8 mouse cellular contexts compared by ENCODE assay signal in genomic region chr8:3514681-3515247, GRCm38 (mm10). TPM values are rescaled to one million over a fixed set of nuclear protein-coding genes. Genes with fewer than 3 reads are reported as not detected.
DNase-seq lines count a peak whose midpoint lies in the region; ATAC-seq lines count a peak whose summit lies in the region.

No protein-coding gene starts in this region.

- no peak for ATAC-seq in hindbrain, embryonic 14.5 days (ENCODE audit: low FRiP score)

- whole genome bisulfite sequencing in hindbrain, embryonic 14.5 days, result 35% methylated on average over 13 of the region's 13 CpGs
- WGBS in midbrain, embryonic 10.5 days, result 38% methylated on average over 13 of the region's 13 CpGs

- no peaks in the 10 kb centered on the region for H3K27me3 ChIP-seq in hindbrain, embryonic 14.5 days (ENCODE audit: control insufficient read depth, insufficient read depth, low read length)
- H3K27me3 ChIP-seq in midbrain, embryonic 10.5 days (ENCODE audit: low read depth, poor library complexity, severe bottlenecking), result no peaks in the 10 kb centered on the region

- peak overlapping the region; percentile 71 for H3K4me3 ChIP-seq in brown adipose tissue, adult 24 weeks (ENCODE audit: insufficient read depth, low read depth, low read length)
- peak overlapping the region; percentile 54 for H3K4me3 ChIP-seq in hindbrain, embryonic 14.5 days (replicated peaks; ENCODE audit: low read length)
- H3K4me3 ChIP-seq in midbrain, embryonic 10.5 days, result peak overlapping the region; percentile 65

- peak overlapping the region; percentile 71 for H3K27ac ChIP-seq in brown adipose tissue, adult 24 weeks (replicated peaks; ENCODE audit: low read depth, low read length)
- peak overlapping the region; percentile 82 for H3K27ac ChIP-seq in hindbrain, embryonic 14.5 days
- H3K27ac ChIP-seq in midbrain, embryonic 10.5 days (replicated peaks), result peak overlapping the region; percentile 78

- peaks cover 43% of the 10 kb centered on the region for H3K36me3 ChIP-seq in hindbrain, embryonic 14.5 days (replicated peaks; ENCODE audit: control insufficient read depth, insufficient read depth)
- H3K36me3 ChIP-seq in midbrain, embryonic 10.5 days, result peaks cover 49% of the 10 kb centered on the region

- H3K4me2 ChIP-seq in hindbrain, embryonic 14.5 days (replicated peaks), result peak overlapping the region; percentile 86

- H3K4me1 ChIP-seq in brown adipose tissue, adult 24 weeks (ENCODE audit: control insufficient read depth, insufficient read depth, insufficient read length, low read length), result peaks cover 4% of the 10 kb centered on the region; the same call in 1 of the 2 replicates
- 0 out of 2 replicates have a peak, but pooled peaks cover 11% of the 10 kb centered on the region for H3K4me1 ChIP-seq in hindbrain, embryonic 14.5 days (replicated peaks; ENCODE audit: control insufficient read depth, insufficient read depth, low read length)
- peaks cover 23% of the 10 kb centered on the region for H3K4me1 ChIP-seq in midbrain, embryonic 10.5 days

- intact Hi-C loops in left cerebral cortex, postnatal 36 days (cut with DNase I), result loop anchor here (10.0 kb wide), 1 partner anchor 240 kb away; the partner anchor contains the start of gene Insr

- H3K9ac ChIP-seq in hindbrain, embryonic 14.5 days, result peak overlapping the region; percentile 63

- no peaks in the 10 kb centered on the region for H3K9me3 ChIP-seq in hindbrain, embryonic 14.5 days (ENCODE audit: control insufficient read depth, low read length)
- H3K9me3 ChIP-seq in midbrain, embryonic 10.5 days (replicated peaks), result no peaks in the 10 kb centered on the region

- peak; percentile 94 for DNase-seq in heart, adult 11 months
- DNase-seq in heart, adult 18-20 months, result no peak
- no peak for DNase-seq in hindbrain, embryonic 14.5 days (ENCODE audit: low spot score)
- no peak for DNase-seq in midbrain, embryonic 10.5 days (ENCODE audit: low spot score)
- no peak for DNase-seq in left cerebral cortex, postnatal 36 days (ENCODE audit: low spot score in 2 of 2)
- no peak for DNase-seq in urinary bladder, adult 2 months (ENCODE audit: low spot score)
- no peak for DNase-seq in thymus, postnatal 0 days (ENCODE audit: low spot score)

RNA-seq across cellular contexts. Expression of gene Pnpla6, which starts 0.4 kb away (rescaled TPM):
- 10 to 100 TPM in 1 of 2 experiments, 1 to 10 TPM in 1; 8.1 to 10.2 TPM for total RNA-seq in heart, adult 18-20 months (2021)
- 11.3 and 12.3 TPM in 2 replicates for polyA plus RNA-seq in brown adipose tissue, adult 24 weeks (2012; ENCODE audit: insufficient read depth, insufficient read length, missing spikeins)
- 32.7 and 36.5 TPM in 2 replicates for polyA plus RNA-seq in hindbrain, embryonic 14.5 days (2014; fragmentation: Nextera tagmentation; extraction: Ambion mirVana)
- 20.0 and 22.2 TPM in 2 replicates for polyA plus RNA-seq in midbrain, embryonic 10.5 days (2016; fragmentation: Nextera tagmentation; extraction: Ambion mirVana)
- 10 to 100 TPM; 55.9 to 79.2 TPM for total RNA-seq in left cerebral cortex, postnatal 36 days (2021)
- 50.0 and 54.3 TPM in 2 replicates for polyA plus RNA-seq in urinary bladder, adult 2 months (2012; rRNA removed)
- 10.4 and 12.9 TPM in 2 replicates for polyA plus RNA-seq in thymus, postnatal 0 days (2015; fragmentation: Nextera tagmentation; extraction: Ambion mirVana)

RNA-seq across cellular contexts. Expression of gene Mcoln1, which starts 14.5 kb away (rescaled TPM):
- 10 to 100 TPM; 17.8 to 21.0 TPM for total RNA-seq in heart, adult 18-20 months (2021)
- 31.7 and 41.0 TPM in 2 replicates for polyA plus RNA-seq in brown adipose tissue, adult 24 weeks (2012; ENCODE audit: insufficient read depth, insufficient read length, missing spikeins)
- polyA plus RNA-seq in hindbrain, embryonic 14.5 days (2014; fragmentation: Nextera tagmentation; extraction: Ambion mirVana), result 70.0 and 86.0 TPM in 2 replicates
- polyA plus RNA-seq in midbrain, embryonic 10.5 days (2016; fragmentation: Nextera tagmentation; extraction: Ambion mirVana), result 62.0 and 69.6 TPM in 2 replicates
- 10 to 100 TPM; 78.8 to 98.1 TPM for total RNA-seq in left cerebral cortex, postnatal 36 days (2021)
- 104 and 125 TPM in 2 replicates for polyA plus RNA-seq in urinary bladder, adult 2 months (2012; rRNA removed)
- polyA plus RNA-seq in thymus, postnatal 0 days (2015; fragmentation: Nextera tagmentation; extraction: Ambion mirVana), result 28.4 and 32.3 TPM in 2 replicates

RNA-seq across cellular contexts. Expression of gene Zfp358, which starts 21.8 kb away (rescaled TPM):
- 10 to 100 TPM; 29.4 to 30.5 TPM for total RNA-seq in heart, adult 18-20 months (2021)
- 12.6 and 13.9 TPM in 2 replicates for polyA plus RNA-seq in brown adipose tissue, adult 24 weeks (2012; ENCODE audit: insufficient read depth, insufficient read length, missing spikeins)
- polyA plus RNA-seq in hindbrain, embryonic 14.5 days (2014; fragmentation: Nextera tagmentation; extraction: Ambion mirVana), result 34.5 and 41.2 TPM in 2 replicates
- polyA plus RNA-seq in midbrain, embryonic 10.5 days (2016; fragmentation: Nextera tagmentation; extraction: Ambion mirVana), result 69.4 and 80.0 TPM in 2 replicates
- 10 to 100 TPM; 28.7 to 30.8 TPM for total RNA-seq in left cerebral cortex, postnatal 36 days (2021)
- 27.5 and 31.0 TPM in 2 replicates for polyA plus RNA-seq in urinary bladder, adult 2 months (2012; rRNA removed)
- polyA plus RNA-seq in thymus, postnatal 0 days (2015; fragmentation: Nextera tagmentation; extraction: Ambion mirVana), result 21.4 and 23.0 TPM in 2 replicates

RNA-seq across cellular contexts. Expression of gene Tex45, which starts 44.1 kb away (rescaled TPM):
- total RNA-seq in heart, adult 18-20 months (2021), result not detected
- not detected in 2 replicates for polyA plus RNA-seq in brown adipose tissue, adult 24 weeks (2012; ENCODE audit: insufficient read depth, insufficient read length, missing spikeins)
- polyA plus RNA-seq in hindbrain, embryonic 14.5 days (2014; fragmentation: Nextera tagmentation; extraction: Ambion mirVana), result 0.35 and 0.39 TPM in 2 replicates
- polyA plus RNA-seq in midbrain, embryonic 10.5 days (2016; fragmentation: Nextera tagmentation; extraction: Ambion mirVana), result not detected in 2 replicates
- total RNA-seq in left cerebral cortex, postnatal 36 days (2021), result under 1 TPM in 1 of 2 experiments, not detected in 1; 0.61 TPM
- 0.15 and 0.26 TPM in 2 replicates for polyA plus RNA-seq in urinary bladder, adult 2 months (2012; rRNA removed)
- 0.10 TPM in 1 of 2 replicates, not detected in the other for polyA plus RNA-seq in thymus, postnatal 0 days (2015; fragmentation: Nextera tagmentation; extraction: Ambion mirVana)

RNA-seq across cellular contexts. Expression of gene Pex11g, which starts 47.3 kb away (rescaled TPM):
- total RNA-seq in heart, adult 18-20 months (2021), result 1 to 10 TPM; 3.6 to 4.2 TPM
- 11.4 and 12.6 TPM in 2 replicates for polyA plus RNA-seq in brown adipose tissue, adult 24 weeks (2012; ENCODE audit: insufficient read depth, insufficient read length, missing spikeins)
- polyA plus RNA-seq in hindbrain, embryonic 14.5 days (2014; fragmentation: Nextera tagmentation; extraction: Ambion mirVana), result 2.3 and 3.2 TPM in 2 replicates
- 4.5 and 4.8 TPM in 2 replicates for polyA plus RNA-seq in midbrain, embryonic 10.5 days (2016; fragmentation: Nextera tagmentation; extraction: Ambion mirVana)
- 1 to 10 TPM in 1 of 2 experiments, under 1 TPM in 1; 0.54 to 1.3 TPM for total RNA-seq in left cerebral cortex, postnatal 36 days (2021)
- polyA plus RNA-seq in urinary bladder, adult 2 months (2012; rRNA removed), result 8.5 and 11.1 TPM in 2 replicates
- polyA plus RNA-seq in thymus, postnatal 0 days (2015; fragmentation: Nextera tagmentation; extraction: Ambion mirVana), result 2.6 and 3.0 TPM in 2 replicates
